Mouse (Mus musculus) layer of hippocampus, postnatal 10 days (tissue): ENCODE measurements around the gene Ltbp1. TPM values are rescaled to one million over a fixed set of nuclear protein-coding genes. Genes with fewer than 3 reads are reported as not detected.
A peak's percentile ranks its signal among the peaks of the same experiment; 100 is the strongest.

Source experiments
- DNase-seq, 2 experiments: peaks; one replicate each; pipeline ENCODE4 v3.0.0; 2021; ENCODE audit warnings: low spot score in 2 of 2
- long read RNA-seq: library from polyadenylated mRNA; stranded (forward); transcript quantifications from one replicate; pipeline ENCODE4 v2.0.0, GENCODE M21; 2023
- total RNA-seq, 2 experiments: library from RNA; stranded (reverse); gene quantifications; 2 replicates each; pipeline ENCODE4 v1.2.3; 2021

Ltbp1 gene
- 1 to 10 TPM; 6.3 to 8.7 TPM for total RNA-seq
- long read RNA-seq, result 0 reads

GRCm38 (mm10) chr17:75005281-75005684 is at the start of gene Ltbp1:
Ltbp1 (plus strand) TSS chr17:75005568.
- DNase-seq, result peak; percentile 57 to 68

GRCm38 (mm10) chr17:74959481-74960245 is 45.7 kb upstream of the Ltbp1 start:
- DNase-seq, result no peak

GRCm38 (mm10) chr17:74963222-74963621 is 42.1 kb upstream of the Ltbp1 start:
- DNase-seq, result no peak

GRCm38 (mm10) chr17:74963861-74964260 is 41.5 kb upstream of the Ltbp1 start:
- no peak for DNase-seq

- DNase-seq, result no peak
Observed at GRCm38 (mm10) chr17:74967298-74967848, 38.0 kb upstream of the Ltbp1 start.

GRCm38 (mm10) chr17:74968152-74968712 is 37.1 kb upstream of the Ltbp1 start:
- no peak for DNase-seq

- DNase-seq, result no peak
Observed at GRCm38 (mm10) chr17:74968738-74969271, 36.6 kb upstream of the Ltbp1 start.

- no peak for DNase-seq
Observed at GRCm38 (mm10) chr17:74975192-74975591, 30.2 kb upstream of the Ltbp1 start.

- DNase-seq, result no peak
Observed at GRCm38 (mm10) chr17:74976167-74976985, 29.0 kb upstream of the Ltbp1 start.

- no peak for DNase-seq
Observed at GRCm38 (mm10) chr17:74979767-74980166, 25.6 kb upstream of the Ltbp1 start.

GRCm38 (mm10) chr17:74981703-74982102 is 23.7 kb upstream of the Ltbp1 start:
- DNase-seq, result no peak

- no peak for DNase-seq
Observed at GRCm38 (mm10) chr17:74982880-74983279, 22.5 kb upstream of the Ltbp1 start.

GRCm38 (mm10) chr17:74984071-74984470 is 21.3 kb upstream of the Ltbp1 start:
- DNase-seq, result no peak

- DNase-seq, result peak in 1 of 2 experiments; percentile 35
Observed at GRCm38 (mm10) chr17:74984681-74985080, 20.7 kb upstream of the Ltbp1 start.

GRCm38 (mm10) chr17:74987067-74987466 is 18.3 kb upstream of the Ltbp1 start:
- DNase-seq, result no peak

- no peak for DNase-seq
Observed at GRCm38 (mm10) chr17:74989691-74990090, 15.7 kb upstream of the Ltbp1 start.

- no peak for DNase-seq
Observed at GRCm38 (mm10) chr17:74990561-74990960, 14.8 kb upstream of the Ltbp1 start.

GRCm38 (mm10) chr17:74993726-74994581 is 11.4 kb upstream of the Ltbp1 start:
- DNase-seq, result no peak

GRCm38 (mm10) chr17:74994582-74994893 is 10.8 kb upstream of the Ltbp1 start:
- no peak for DNase-seq

- DNase-seq, result no peak
Observed at GRCm38 (mm10) chr17:74995266-74995665, 10.1 kb upstream of the Ltbp1 start.

- no peak for DNase-seq
Observed at GRCm38 (mm10) chr17:75000066-75000465, 5.3 kb upstream of the Ltbp1 start.
